Mouse (Mus musculus) thymus, postnatal 14 days (tissue): ENCODE measurements at regions not wholly inside any gene's neighbourhood (a gene's known extent, or its start where the extent isn't known, plus 50 kb on each side); places are given as distances from the start of the nearest gene placed in this dataset.
"Not testable (repeated sequence)": the region's sequence is repeated elsewhere in the genome, so short reads cannot be mapped to it uniquely, and the experiment has no call there.

Source experiments
- DNase-seq: peaks from one replicate; pipeline ENCODE4 v3.0.0; 2021

DNA sequence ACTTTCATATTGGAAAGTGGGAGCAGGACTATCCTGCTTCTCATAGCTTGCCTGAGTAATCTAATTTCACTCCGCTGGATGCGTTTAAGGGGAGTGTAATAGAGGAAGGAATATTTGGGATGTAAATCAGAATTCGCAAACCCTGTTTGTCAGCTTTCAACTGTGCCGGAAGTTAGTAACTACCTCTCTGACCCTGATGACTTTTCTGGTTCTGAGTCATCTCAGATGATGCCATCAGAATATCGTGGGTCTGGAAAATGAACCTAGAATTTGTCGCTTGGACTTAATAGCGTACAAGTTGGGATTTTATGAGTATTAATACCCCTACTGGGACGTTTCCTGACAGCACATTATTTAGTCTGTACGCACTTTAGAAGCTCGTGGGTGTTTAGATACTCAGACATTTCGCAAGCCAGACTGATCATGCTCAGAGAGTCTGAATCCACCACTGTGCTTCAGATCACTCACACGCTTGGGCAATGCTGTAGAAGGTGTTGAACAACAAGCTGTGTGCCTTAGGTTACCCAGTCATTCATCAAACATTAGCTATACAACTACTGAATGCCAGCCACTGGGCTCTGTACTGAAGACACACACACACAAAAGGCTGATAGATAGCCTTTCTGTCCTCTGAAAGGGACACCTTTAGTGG, 131.1 kb downstream of the Phlda1 start:
- no peak for DNase-seq

DNA sequence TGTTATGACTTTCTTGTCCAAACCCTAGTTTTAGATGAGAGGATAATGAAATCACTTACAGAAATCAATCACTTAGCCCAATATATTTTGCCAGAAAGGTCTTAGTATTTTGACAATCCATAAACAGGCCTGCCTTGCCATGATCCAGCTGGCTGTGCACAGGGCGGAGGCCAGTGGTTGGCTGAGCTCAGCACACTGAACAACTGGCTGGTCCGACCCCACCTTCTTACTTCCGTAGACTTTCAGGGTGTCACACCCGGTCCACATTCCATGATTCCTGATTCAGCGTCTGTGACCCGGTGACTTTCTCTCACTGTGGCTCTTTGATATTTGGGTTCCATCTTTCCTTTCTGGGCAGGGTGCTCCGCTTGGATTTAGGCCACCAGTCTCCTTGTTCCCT, 133.8 kb downstream of the Phlda1 start:
- no peak for DNase-seq

DNA sequence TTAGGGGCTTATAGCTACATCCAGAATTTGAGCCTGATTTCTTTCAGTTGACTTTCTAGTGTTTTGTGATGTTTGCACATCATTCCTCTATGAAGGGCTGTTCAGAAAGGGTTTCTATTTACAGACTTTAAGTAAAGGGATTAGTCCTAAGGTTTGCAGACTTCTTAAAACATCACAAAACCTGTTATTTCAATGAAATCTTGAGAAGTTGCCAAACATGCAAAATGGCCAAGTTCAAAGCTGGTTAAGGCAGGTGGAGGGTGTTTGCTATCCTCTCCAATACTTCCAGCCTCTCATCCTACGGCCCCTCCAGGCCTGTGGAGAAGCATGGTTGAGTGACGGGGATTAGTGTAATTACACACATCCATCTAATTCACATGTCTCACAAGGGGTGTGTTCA, 136.6 kb downstream of the Phlda1 start:
- DNase-seq: no peak

DNA sequence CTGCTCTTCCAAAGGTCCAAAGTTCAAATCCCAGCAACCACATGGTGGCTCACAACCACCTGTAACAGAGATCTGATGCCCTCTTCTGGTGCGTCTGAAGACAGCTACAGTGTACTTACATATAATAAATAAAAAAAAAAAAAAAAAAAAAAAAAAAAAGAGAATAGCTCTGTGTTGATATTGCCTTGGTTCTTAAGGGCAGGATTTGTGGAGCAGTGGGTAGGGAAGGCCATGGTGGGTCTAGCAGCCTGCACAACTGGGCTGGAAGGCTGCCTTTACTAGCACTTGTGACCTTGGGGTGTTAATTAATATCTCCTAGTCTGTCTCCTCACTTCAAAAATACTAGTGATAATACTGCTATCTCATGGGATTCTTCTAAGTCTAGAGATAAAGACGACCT, 147.7 kb downstream of the Phlda1 start:
- DNase-seq: not testable (repeated sequence)

DNA sequence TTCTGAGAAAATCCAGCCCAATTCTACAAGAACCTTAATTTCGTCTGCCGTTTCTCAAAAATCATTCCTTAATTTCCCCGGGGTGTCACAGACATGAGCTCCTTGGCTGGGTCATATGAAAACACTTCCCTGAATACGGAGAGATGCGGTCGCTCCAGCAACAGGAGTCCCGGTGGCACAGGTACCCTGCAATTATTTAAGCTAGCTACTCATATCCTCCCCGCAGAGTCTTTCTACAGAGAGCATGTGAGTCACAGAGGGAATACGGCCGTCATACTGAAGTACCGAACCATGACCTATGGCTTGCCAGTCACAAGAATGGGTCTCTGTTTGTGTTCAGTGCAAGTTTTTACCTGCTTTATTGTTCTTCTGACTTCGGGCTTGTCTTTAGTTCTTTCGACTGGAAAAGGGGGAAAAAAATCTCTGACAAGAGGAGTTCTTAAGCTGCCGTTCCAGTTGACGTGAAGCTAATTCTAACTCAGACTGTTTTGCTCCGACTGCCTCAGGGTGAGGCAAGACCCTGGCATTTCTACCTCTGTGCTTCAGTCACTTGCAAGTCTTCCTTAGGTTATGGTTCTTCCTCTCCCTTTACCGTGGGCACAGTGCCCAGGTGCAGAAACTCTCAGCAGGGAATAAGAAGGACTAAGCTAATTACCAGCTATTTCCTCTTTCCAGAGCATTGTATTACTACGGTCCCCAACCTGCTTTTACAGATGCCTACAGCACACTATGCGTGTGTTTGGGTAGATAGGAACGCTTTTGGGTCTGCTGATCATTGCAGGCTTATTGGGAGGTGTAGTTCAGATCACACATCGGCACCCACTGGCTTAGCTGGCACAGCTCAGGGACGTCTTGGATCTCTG, 148.5 kb downstream of the Phlda1 start:
- no peak for DNase-seq

DNA sequence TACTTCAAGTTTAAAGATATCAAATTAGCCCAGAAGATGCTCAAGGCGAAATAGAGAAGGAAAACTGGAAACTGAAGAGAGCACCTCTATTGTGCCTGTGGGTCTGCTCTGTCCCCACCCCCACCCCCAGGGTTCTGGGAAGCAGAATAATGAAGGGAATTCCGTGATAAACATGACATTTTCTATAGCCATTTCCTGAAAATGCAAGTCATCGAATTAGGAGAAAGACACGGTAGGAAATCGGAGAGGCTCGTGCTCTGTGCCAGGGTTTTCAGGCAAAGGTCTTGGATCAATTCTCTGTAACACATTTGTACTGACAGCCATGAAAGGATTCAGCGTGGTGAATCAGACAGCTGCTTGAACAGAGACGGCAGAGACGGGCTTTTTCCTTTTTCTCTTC, 152.7 kb downstream of the Phlda1 start:
- no peak for DNase-seq

DNA sequence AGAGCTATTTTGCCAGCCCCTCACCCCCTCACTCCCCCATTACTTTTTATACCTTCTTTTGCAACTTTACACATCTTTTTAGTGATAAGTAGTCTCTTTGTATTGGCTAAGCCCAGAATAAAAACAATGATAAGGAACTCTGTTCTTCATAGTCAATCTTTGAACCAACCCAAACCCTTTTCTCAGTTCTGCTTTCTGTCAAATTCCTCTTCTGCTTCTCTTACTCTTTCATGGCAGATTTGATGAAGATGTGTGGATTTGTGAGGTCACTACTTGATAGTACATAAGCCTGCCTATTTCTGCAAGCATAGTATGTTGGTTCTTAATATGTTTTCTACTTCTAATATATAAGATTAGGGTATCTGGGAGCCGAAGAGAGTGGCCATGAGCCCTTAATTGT, 156.6 kb downstream of the Phlda1 start:
- no peak for DNase-seq

DNA sequence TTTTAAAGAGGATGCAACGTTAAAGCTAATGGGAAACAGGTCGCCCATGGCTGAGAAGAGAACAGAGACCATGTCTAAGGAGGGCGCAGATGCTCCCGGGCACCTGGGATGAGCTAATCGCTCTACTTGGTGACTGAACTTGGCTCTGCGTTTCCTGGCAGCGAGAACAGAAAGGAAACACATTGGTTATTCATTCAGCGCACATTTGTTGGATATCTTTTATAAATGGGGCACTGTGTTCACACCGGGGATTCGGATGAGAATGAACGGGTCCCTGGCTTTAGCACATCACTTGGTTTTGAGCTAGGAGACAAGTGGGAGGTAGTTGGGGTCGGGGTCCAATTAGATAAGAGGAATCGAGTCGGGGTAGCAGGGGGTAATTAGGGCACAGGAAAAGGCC, 159.7 kb downstream of the Phlda1 start:
- no peak for DNase-seq

DNA sequence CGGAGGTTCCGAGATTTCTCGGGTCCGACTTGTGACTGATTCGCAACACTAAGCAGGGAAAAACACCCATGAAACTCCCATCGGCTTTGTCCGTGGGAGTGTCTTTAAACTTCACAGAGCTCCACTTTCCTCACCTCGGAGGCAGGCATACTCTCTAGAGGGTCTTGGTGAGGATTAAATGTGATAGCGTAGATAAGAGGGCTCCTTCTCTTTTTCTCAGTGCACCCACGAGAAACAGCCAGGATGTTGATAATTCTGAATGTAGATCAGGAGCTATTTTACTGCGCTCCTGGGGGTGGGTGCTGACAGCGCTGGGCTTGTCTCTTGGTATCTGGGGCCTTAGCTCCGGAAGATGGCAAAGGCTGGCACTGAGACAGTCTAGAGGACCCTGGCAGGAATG, 160.9 kb downstream of the Phlda1 start:
- DNase-seq: no peak

DNA sequence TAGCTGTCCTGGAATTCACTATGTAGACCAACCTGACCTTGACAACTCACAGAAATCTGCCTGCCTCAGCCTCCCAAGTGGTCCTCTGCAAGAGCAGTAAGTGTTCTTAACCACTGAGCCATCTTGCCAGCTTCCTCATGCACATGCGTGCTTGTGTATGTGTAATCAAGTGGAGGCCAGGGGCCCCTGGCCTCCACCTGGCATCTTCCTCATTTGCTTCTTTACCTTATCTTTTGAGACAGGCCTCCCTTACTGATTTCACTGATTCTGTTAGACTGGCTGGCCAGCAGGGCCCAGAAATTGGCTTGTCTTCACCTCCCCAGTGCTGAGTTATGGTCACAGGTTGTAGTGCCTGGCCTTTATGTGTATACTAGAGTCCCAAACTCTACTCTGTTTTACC, 162.6 kb downstream of the Phlda1 start:
- no peak for DNase-seq

DNA sequence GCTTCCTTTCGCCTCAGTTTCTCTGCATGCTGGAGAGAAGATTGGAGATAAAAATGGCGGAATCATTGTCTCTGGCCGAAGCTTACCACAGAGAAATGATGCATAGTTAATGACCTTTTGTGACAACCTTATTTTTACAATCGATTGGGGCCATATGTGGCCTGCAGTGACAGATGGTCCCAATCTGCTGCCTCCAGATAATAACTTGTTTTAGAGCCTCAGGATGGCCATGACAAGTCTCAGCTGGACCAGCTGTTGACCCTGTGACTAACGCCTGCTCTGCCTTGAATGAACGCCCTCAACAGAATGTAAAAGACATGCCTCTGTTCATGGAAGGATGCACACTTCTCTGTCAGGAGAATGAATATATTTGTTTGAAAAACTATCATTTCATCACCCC, 163.6 kb downstream of the Phlda1 start:
- DNase-seq: no peak

DNA sequence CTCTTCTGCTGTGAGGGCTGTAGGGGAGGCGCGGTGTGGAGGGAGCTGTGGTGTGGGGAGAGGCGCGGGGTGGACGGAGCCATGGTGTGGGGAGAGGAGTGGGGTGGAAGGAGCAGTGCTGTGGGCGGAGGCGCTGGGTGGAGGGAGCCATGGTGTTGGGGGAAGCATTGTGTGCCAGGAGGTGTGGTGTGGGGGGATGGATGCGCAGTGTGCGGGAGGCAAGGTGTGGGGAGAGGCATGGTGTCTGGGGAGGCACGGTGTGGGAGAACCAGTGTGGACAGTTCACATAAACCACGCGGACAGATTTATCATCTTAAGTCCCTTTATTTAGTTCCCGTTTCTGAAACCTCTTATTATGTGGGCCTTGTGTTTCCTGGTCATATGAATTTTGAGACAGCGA, 164.6 kb downstream of the Phlda1 start:
- DNase-seq: no peak

DNA sequence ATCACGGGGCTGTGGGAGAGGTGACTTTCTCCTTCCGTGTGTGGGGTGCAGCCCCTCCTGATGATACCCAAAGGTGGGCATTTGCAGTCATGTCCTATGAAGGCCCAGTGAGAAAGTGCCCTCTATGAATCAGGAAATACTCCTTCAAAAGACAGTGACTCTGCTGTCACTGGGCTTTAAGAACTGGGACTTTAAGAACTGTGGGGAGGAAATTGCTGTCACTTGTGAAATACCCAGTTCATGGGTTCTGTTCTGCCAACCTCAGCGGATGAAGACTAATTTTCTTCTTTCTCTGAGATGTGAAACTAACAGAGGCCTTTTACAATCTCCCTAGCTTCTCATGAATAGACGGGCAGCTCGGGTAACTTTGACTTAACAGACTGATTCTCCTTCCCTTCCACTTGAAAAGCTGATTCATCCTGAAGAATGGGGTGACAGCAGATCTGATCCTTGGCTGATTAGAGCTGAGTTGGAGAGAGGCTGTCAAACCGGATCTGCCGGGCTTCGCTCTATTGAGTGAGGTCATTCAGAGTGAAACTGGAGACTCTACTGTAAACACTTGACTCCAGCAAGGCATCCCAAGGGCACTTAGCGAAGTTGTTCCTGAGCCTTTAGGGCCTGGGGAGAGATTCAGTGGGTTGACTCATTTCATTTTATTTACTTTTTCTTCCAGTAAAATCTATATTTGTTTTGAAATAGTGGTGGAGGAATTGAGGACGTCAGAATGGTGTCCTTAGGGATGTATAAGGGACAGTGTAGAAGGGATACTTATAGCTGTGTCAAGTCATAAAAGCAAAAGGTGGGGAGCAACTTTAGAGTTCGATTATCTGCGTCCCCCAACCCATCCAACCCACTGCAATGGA, 166.6 kb downstream of the Phlda1 start:
- no peak for DNase-seq

DNA sequence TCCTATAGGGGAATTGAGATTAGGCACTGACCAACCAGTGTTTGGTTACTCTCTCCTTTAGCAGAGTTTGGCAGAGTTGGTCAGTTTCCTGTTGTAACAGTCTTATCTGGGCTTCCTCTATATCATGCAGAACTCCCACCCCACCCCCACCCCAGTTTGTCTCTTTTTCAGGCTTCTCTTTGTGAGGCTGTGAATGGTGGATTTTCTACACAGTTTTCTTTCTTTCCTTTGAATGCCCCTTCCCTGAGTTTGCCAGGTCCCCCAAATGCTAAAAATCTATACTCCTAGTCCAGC, 167.2 kb downstream of the Phlda1 start:
- DNase-seq: no peak

DNA sequence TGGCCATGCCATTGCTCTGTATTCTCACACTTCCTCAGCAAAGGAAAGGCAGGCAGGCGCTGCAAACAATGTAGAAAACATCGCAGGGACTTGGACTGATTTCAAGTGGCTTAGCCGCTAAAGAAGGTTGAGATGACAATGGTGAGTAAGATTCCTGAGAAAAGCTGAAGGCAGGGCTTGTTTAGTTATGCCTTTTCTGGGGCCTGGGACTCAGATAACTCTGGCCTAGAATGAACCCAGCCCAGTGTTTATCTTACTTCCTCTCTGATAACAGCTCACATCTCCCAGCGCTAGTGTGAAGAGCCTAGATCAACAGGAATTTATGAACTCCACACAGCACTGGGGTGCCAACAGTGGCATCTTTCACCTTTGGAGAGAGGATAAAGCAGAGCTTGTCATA, 170.2 kb downstream of the Phlda1 start:
- DNase-seq: no peak

DNA sequence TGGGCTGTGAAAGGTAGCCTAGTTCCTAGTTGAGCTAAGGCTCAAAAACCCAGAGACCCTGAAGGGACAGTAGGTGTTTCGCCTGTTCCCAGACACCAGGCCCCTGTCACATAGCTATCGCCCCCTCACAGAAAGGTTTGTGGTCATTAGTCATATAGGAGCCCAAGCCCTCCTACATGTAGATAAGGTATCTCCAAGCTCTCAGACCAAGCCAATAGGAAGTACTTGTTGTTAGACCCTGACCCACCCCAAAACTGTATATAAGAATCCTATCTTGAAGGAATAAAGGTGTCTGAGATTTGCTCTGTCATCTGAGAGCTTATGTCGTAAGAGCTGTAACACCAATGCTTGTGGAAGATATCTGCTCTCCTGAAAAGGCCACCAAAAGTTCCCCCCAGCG, 174.8 kb downstream of the Phlda1 start:
- DNase-seq: no peak

DNA sequence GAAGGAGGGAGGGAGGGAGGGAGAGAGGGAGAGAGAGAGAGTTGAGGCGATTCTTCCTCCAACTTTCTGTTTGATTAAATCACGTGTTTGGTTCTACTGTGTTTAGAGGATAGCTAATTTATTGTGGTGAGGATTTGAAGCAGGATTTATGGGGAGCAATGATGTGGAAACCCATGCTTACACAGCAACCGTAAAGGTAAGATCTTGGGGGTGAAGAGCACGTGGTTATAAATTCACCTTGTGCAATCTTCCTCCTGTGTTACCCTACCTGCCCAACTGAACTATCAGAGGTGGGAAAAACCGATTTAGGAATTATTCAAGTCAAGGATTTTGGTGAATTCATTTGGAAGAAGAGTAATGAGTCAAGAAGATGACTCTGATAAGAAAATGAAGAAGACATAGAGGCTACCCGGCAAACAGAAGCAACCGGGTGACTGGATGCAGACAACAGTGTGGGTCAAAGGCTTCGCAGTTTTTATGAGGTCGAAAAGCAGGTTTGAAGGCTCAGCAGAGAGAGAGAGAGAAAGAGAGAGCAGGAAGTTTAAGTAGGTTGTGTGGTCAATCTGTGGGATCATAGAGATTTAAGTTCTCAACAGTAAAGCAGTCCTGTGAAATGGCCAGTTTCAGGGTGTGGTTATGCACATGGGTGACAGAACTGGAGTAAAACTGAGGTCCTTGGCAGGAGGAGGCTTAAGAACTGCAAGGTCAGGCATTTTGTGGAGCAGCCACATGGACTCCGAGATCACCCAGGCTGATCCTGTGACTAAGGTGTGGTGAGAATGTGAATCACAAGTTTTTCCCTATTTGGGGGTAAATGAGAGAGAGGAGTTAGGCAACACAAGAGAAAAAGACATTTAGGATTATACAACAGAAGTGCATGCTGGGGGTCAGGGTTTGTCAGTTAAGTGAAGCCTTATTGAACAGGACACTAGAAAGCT, 178.6 kb downstream of the Phlda1 start:
- no peak for DNase-seq

DNA sequence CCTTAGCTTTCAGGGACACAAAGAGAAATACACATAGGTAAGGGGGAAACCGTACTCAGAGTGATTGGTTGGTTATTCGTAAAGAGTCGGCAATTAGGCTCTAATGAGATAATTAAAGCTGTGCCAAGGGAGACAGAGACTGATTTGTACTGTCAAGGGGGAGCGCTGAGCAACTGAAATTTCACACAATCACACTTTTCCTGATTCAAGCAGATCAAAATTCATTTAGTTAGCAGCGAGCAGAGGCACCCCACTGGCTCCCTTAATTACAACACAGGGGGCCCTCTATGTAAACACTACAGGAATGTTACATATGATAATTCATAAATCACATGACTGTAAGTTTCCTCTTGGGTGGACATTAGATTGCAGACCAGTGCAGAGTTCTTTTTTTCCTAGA, 180.5 kb downstream of the Phlda1 start:
- DNase-seq: no peak

DNA sequence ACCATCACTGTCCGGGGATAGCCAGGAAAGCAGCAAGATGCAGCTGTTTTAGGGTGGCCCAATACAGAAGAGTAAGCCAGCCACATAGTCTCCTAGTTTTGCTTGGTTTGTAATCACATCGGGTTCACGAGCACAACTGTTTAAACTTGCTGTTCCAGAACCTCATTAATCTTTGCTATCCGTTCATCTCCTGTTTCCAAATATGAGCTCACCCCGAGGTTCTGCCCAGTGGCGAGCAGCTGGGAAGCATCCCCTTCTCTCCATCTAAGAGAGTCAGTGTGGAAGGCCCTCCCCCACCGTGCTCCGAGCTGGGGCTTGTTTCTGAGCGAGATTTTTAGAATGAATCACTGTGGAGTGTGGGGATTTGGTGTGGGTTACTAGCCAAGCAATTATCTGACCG, 183.5 kb downstream of the Phlda1 start:
- no peak for DNase-seq

DNA sequence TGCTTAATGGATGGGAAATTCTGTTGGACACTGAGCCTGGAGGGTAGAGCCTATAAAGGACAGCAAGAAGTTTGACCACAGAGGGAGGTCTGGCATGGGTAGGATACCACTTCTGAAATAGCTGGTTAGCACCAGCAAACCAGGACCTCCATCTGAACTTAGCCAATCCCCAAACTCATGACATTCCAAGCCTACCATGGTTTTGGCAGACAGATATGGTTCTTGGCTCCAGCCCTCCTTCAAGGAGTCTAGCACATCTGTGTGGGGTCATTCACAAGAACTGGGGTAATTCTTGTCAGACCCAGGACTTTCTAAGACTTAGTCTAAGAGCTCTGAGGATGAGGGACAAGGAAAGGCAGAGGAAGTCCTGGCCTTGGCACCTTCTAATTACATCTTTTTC, 187.7 kb downstream of the Phlda1 start:
- no peak for DNase-seq

DNA sequence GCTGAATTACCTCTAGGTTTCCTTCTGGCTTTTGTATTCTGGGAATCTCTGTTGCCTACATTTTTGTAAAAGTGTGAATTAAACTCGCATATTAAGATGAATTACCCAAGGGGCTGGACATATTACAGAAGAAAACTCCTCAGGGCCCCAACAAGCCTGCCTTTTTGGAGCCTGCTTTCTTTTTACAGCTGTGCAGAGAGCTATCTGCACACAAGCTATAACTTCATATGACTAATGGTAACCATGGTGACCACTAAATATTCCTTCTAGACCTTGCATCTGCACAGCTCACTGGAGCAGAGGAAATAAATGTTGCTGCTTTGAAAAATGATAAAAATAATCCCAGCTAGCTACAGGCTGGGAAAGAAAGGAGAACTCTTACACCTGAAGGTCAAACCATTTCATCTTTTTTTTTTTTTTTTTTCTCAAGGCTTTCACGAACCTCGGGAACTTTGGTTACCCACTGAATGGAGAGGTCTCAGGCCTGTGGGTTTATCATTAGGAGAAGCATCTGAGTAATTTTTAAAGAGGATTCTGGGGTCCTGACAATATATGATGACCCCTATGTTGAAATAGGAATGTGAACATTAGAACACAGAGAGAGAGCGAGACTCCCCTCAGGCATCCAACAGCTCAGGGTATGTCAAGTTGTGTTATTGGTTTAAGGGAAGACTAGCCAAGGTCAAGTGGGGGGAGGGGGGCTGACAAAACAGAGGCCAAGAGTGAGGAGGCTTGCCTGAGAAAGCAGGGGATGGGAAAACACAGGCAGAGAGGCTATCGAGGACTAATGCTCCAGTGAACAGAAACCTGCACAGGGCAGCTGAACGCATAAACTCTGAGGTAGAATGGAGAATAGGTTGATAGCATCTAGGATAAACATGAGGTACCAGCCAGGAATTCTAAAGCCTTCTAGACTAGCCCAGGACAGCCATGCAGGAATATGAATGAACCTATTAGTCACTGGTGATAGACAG, 188.4 kb downstream of the Phlda1 start:
- DNase-seq: no peak
